Mouse (Mus musculus): ENCODE results near the gene Snapin.

Gene Snapin

DNA sequence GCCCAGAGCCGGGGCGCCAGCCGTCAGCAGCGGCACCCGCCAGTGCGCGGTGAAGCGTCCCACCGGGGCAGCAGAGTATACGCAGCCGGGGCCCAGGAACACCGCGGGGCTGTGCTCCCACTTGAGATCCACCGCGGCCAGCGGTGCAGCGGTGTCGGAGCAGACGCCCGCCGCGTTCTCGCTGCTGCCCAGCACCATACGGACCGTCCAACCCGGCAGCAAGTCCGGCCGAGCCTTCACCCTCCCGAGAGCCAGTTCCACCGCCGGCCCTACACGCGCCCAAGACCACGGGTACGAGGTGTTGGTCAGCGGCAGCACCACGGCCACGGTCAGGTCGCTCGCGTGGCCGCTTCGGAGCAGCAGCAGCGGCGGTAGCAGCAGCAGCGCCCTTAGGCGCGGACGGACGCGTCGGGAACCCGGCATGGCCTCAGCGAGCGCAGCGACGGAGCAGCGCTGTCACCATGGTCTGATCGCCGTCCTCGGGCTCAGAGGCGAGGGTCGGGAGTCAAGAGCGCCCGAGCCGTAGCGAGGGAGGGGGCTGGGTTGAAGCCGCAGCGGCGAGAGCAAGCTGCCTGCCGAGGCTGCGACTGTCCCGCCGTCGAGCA is 25.6 kb downstream of the Snapin start:
- in situ Hi-C loops (cut with MboI; ENCODE audit: low pct_unique_long_range_greater_than_20kb in 1 of 2, low sequenced_read_pairs in 2 of 2, unreplicated experiment in 1 of 2), result loop anchor here (5.0 to 10.0 kb wide), 3 partner anchors 33 to 50 kb away; partner anchors contain the start of gene Ints3 (in 1 of the 2)

DNA sequence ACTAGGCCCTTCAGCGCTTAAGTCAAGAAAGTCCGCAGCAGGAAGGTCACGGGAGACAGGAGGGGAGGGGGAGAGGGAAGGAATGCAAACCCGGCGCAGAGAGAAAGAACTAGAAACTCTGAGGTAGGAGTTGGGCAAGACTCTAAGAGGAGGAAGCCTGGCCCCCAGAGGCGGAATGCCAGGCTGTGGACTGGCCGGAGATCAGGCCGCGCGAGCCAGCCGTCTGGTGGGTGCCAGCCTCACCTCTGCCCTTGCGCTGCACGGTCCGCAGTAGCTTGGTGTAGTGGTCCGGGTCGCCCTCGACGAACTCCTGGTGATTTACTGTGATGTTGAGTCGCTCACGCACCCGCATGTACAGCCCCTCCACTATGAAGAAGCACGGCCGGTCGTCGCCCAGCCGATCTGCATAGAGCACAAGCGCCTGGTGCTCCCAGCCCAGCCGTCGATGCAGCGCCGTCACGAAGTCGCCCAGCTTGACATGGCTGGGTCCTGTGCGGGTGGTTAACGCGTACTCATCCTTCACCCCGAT is 26.2 kb downstream of the Snapin start:
- in situ Hi-C loops (cut with MboI; ENCODE audit: low pct_unique_long_range_greater_than_20kb in 1 of 2, low sequenced_read_pairs in 2 of 2, unreplicated experiment in 1 of 2), result loop anchor here (5.0 to 10.0 kb wide), 3 partner anchors 32 to 50 kb away; partner anchors contain the start of gene Ints3 (in 1 of the 2)

DNA sequence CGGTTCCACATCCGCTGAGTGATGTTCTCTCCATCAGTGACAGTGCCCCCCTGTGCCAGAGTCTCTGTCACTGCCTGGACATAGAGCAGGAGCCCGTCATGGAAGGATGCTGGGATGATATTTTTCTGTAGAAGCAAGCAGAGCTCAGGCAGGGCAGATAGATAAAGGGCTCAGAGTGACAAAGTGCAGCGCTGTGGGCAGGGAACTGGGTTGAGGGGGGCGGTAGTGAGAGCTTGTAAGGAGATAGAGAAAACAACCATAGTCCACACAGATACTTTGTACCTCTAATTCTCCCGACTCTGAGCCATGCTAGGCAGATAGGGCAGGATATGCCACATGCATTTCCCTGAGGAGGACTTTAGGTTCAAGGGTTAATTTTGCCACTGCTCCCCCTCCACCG is 28.3 kb downstream of the Snapin start:
- in situ Hi-C loops (cut with MboI; ENCODE audit: low pct_unique_long_range_greater_than_20kb in 1 of 2, low sequenced_read_pairs in 2 of 2, unreplicated experiment in 1 of 2), result loop anchor here in 1 of 2 experiments (10.0 kb wide), 1 partner anchor 48 kb away; no protein-coding TSS in a partner anchor

DNA sequence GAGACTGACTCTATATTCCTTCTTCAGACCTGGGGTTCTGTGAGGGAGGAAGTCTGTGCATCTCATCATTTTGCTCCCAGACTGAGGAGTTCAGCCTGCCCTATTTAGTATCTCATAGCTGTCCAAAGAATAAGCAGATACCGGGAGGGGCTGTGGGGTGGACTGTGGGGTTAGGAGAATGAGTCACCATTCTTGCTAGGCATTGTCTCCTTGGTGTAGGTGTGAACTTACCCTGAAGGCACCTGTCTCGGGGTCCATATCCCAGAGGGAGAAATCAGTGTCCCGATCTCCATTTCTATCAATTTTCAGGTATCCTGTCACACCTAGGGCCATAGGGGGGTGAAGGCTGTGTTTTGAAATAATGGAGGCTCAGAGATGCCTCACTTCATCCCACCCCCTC is 28.9 kb downstream of the Snapin start:
- in situ Hi-C loops (cut with MboI; ENCODE audit: low pct_unique_long_range_greater_than_20kb in 1 of 2, low sequenced_read_pairs in 2 of 2, unreplicated experiment in 1 of 2), result loop anchor here in 1 of 2 experiments (10.0 kb wide), 1 partner anchor 47 kb away; no protein-coding TSS in a partner anchor

DNA sequence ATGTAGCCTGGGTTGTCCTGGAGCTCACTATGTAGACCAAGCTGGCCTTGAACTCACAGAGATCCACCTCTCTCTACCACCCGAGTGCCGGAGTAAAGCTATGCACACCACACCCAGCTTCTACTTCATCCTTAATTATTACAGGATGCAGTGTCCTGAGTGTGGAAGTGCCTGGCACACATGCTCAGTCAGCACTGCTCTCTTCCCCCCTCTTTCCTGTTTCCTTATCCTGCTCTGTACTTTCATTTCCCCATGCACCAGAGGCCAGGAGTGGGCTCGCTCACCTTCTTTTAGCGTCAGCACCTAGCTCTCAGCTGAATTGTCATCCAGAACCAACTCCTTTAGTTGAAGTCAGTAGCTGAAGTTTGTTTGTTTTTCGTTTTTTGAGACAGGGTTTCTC is 30.5 kb downstream of the Snapin start:
- in situ Hi-C loops (cut with MboI; ENCODE audit: low pct_unique_long_range_greater_than_20kb in 1 of 2, low sequenced_read_pairs in 2 of 2, unreplicated experiment in 1 of 2), result loop anchor here in 1 of 2 experiments (10.0 kb wide), 1 partner anchor 46 kb away; no protein-coding TSS in a partner anchor

DNA sequence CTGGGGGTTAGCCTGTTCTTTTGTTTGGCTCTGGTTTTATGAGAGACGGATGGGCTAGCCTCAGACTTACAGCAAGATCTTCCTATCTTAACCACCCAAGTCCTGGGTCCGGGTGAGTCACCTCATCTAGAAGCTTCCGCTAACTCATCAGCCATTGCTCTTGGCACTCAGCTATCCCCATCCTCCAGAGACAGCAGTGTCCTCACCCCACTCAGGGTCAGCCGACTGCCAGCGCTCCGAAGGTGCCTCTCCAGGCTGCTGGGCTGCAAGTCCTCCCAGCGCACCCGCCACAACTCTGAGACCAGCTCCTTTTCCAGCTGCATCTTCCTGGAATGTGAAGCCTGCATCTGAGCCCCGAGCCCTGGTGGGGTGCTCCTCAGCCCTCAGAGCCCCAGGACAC is 31.1 kb downstream of the Snapin start:
- in situ Hi-C loops (cut with MboI; ENCODE audit: low pct_unique_long_range_greater_than_20kb in 1 of 2, low sequenced_read_pairs in 2 of 2, unreplicated experiment in 1 of 2), result loop anchor here in 1 of 2 experiments (10.0 kb wide), 1 partner anchor 45 kb away; no protein-coding TSS in a partner anchor

DNA sequence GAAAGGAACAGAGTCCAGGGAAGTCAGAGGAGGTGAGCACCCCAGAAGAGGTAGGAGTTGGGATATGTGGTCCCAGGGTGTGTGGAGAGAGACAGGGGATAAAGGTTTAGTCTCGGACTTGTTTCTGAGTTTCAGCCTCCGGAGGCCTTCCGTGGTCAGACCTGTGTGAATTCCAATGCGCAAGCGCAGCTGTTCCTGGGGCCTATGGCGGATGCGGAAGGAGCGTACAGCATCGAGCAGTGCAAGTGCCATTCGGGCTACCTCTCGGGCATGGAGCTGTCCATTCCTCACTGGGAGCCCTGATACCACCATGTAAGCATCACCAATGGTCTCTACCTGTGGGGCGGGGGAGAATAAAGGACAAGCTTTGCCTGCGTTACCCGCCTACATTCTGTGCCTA is 35.9 kb downstream of the Snapin start:
- in situ Hi-C loops (cut with MboI; ENCODE audit: low pct_unique_long_range_greater_than_20kb in 1 of 2, low sequenced_read_pairs in 2 of 2, unreplicated experiment in 1 of 2), result no loop called here

DNA sequence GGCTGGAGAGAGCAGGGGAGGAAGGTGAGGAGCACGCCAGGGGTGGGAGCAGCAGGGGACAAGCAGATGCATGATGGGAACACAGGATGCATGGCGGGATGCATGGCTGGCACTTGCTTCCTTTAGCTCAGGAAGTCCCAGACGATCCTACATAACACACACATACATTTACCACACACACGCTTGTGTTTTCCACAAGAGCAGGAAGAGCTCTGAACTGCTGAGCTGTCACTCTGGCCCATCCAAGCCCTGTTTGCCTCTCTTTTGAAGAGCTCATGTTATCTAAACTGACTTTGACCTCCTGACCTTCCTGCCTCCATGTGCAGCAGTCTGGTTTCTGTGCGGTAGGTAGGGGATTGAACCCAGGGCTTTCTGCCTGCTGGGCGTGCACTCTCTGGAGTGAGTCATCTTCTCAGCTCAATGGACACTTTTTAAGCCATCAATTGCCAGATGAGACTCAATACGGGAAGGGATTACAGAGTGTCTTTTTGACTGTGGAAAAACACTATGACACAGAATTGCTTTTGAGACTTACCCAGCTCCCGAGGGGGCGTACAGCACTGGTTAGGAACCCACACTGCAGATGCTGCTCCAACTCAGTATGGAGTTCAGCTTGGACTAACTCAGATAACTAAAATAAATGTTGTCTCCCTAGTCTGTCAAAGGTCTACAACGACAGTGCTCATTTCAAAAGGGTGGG is 39.3 kb downstream of the Snapin start:
- in situ Hi-C loops (cut with MboI; ENCODE audit: low pct_unique_long_range_greater_than_20kb in 1 of 2, low sequenced_read_pairs in 2 of 2, unreplicated experiment in 1 of 2), result no loop called here

DNA sequence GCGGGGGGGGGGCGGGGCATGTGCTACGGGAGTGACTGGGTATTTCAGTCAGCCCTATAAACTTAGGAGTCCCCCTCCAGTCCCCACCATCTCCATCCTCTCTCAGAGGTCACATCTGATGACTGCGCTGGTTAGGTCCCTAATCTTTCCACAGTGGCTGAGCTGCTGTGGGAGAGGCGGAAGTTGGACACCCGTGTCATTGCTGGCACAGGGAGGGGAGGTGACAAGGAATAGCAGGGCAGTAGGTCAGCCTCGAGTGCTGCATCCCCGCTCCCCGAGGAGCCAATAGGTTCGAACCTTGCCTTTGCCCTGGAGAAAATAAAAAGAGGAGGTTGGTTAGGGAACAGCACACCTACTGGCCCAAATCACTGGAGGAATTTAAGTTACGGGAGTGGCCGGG is 40.0 kb downstream of the Snapin start:
- in situ Hi-C loops (cut with MboI; ENCODE audit: low pct_unique_long_range_greater_than_20kb in 1 of 2, low sequenced_read_pairs in 2 of 2, unreplicated experiment in 1 of 2), result no loop called here

DNA sequence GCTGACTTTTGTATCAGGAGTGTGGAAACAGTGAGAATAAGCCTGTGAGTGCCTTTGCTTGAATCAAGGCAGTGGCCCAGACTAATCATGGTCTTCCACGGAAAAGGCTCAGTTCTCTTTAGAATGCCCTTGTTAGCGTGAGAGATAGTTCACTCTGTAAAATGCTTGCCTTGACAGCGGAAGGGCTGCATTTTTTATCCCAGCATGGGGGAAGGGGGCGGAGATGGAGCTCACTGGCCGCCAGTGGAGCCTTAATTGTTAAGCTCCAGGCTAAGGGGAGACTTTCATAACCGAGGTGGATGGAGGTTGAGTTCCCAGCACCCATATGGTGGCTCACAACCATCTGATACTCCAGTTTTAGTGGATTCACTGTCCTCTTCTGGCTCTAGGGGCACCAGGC is 42.2 kb downstream of the Snapin start:
- in situ Hi-C loops (cut with MboI; ENCODE audit: low pct_unique_long_range_greater_than_20kb in 1 of 2, low sequenced_read_pairs in 2 of 2, unreplicated experiment in 1 of 2), result no loop called here

DNA sequence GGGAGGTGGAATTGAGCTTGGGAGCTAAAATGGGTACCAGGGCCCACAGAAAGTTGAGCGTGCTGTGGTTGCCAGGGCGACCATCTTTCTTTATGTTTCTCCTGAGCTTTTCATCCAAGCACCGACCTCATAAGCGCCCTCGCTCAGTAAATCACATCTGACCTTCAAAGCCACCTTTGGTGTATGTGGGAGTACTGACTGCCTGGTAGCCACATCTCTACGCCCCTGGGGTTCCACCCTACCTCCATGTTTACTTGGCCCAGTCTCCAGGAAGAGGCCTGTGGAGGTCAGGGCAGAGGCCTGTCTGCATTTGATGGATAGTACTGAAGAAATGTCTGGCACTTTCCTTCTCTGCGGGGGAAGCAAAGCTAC is 43.7 kb downstream of the Snapin start:
- in situ Hi-C loops (cut with MboI; ENCODE audit: low pct_unique_long_range_greater_than_20kb in 1 of 2, low sequenced_read_pairs in 2 of 2, unreplicated experiment in 1 of 2), result no loop called here

DNA sequence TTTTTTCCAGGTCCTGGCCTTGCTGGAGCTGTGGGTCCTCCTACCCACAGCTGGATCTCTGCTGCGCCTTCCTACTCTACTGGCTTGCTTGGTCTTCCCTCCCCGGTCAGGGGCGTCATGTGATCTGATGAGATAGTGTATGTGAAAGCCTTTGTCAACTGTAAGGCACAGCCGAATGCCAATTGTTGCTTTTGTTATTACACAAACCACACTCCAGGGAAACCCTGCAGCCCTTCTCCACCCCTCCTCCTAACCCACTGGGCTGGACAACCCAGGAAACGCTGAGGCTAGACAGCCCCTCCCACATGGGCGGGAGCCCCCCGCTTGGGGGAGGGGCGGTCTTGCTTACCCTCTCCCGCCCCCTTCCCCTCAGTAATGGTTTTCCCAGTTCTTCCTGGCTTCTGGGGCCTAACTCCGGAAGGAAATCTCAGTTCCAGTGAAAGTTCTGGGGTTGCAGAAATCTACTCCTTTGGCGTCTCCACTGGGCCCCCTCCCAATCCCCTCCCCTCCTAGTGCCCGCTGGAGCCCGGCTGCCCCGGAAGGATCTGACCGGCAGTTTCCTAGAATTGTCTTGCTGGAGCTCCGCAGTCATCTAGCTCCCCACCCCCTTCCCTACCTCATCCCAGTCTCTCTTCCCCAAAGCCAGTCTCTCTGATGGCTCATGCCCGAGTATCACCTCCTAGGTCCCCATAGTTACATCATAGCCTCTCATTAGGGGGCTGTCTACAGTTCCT is 44.3 kb downstream of the Snapin start:
- in situ Hi-C loops (cut with MboI; ENCODE audit: low pct_unique_long_range_greater_than_20kb in 1 of 2, low sequenced_read_pairs in 2 of 2, unreplicated experiment in 1 of 2), result no loop called here

DNA sequence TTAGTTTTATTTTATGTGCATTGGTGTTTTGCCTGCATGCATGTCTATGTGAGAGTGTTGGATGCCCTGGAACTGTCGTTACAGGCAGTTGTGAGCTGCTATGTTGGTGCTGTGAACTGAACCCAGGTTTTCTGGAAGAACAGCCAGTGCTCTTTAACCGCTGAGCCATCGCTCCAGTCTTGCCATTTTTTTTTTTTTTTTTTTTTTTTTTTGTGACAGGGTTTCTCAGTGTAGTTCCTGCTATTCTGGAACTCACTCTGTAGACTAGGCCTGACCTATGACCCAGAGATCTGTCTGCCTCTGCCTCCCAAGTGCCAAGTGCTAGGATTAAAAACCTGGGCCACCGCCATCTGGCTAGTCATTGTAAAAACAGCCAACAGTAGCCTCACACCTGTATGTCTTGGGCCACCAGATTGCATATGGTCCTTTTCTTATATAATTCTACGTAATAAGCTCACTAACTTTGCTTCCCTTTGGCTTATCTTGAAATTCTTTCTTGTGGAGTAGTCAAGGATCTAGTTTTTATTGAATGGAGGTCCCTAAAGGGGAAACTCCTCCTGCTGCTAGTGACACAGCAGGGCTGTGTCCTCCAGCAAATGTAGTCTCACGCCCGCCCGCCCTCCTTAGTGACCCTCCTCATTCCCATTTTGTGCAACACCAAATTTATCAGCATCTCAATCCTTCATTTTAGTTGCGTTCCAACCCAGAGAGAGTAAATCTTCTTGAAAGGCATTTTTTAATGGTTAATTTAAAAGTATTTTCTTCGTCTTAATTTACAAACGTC is 45.2 kb downstream of the Snapin start:
- in situ Hi-C loops (cut with MboI; ENCODE audit: low pct_unique_long_range_greater_than_20kb in 1 of 2, low sequenced_read_pairs in 2 of 2, unreplicated experiment in 1 of 2), result no loop called here

DNA sequence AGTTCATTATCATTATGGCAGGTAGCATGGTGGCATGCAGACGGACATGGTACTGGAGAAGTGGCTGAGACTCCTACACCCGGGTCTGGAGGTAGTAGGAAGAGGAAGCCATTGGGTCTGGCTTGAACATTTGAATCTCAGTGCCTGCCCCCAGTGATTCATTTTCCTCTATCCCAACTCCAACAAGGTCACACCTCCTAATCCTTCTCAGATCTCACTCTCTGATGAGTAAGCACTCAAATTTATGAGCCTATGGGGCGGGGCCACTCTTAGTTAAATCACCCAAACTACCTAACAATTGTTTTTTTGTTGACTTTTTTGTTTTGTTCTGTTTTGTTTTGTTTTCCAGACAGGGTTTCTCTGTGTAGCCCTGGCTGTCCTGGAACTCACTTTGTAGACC is 46.9 kb downstream of the Snapin start:
- in situ Hi-C loops (cut with MboI; ENCODE audit: low pct_unique_long_range_greater_than_20kb in 1 of 2, low sequenced_read_pairs in 2 of 2, unreplicated experiment in 1 of 2), result no loop called here

DNA sequence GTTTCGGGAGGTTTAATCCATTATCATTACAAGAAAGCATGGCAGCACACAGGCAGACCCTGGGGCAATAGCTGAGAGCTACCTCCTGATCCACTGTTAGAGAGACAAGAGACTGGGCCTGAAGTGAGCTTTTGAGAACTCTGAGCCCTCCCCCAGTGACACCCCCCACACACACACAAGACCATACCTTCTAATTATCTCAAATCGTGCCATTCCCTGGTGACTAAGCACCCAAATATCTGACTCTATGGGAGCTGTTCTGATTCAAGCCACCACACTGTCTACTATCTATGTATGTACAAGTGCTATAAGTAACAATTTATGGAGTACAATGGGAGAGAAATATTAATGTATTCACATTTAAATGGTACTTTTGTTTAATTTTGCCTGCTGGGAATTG is 50.1 kb downstream of the Snapin start:
- in situ Hi-C loops (cut with MboI; ENCODE audit: low pct_unique_long_range_greater_than_20kb in 1 of 2, low sequenced_read_pairs in 2 of 2, unreplicated experiment in 1 of 2), result no loop called here
